Mouse (Mus musculus) neutrophil, adult 59 days (primary cell): ENCODE data around the gene Kdm1a. TPM values are rescaled to one million over a fixed set of nuclear protein-coding genes. Genes with fewer than 3 reads are reported as not detected.

ENCODE experiments used
- total RNA-seq, 2 experiments: library from RNA; stranded (reverse); gene quantifications; 1 replicate in 1 of 2; 2 replicates in 1 of 2; pipeline ENCODE4 v1.2.4; 2023

The Kdm1a gene
- total RNA-seq = 10 to 100 TPM; 27.0 to 29.2 TPM

DNA sequence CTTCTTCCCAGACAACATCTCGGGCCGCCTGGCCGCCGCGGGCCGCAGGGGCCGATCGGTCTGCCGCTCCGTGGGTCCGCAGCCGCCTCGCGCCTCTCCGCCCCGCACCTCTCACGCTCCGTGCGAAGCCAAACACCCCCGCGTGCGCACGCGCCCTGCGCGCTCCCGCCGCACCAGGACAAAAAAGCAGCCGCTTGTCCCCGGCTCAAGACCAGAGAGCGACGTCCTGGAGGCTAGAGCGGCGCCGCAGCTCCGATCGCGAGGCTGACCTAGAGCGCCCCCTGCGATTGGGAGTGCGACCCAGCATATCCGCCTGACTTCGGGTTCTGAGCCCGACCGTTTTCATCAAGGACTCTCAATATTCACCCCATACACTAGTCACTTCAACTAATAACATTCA is at the start of gene Kdm1a:
Gene Kdm1a (minus strand): TSS at position 156 of the 400 bp plus-strand sequence.

DNA sequence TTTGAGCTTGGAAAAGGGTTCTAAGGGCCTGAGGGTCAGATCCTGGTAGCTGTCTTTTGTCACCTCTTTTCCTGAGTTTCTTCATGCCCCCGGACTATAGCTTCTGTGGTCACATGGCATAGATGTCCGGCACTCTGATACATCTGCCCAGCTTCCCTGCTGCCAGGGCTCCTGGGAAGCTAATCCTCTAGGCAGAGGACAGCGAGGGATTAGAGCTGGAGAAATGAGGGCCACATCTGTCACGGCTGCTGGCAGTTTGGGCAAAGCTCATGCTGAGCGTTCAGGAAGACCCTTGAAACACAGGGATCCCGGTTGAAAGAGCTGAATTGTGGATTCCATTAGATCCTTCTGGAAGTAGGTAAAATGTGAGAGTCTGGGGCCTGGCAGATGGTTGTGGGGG is 19.9 kb upstream of the Kdm1a start, which contains the start of gene Lactbl1:
Gene Lactbl1 (plus strand): TSS at position 234 of the 400 bp plus-strand sequence.

DNA sequence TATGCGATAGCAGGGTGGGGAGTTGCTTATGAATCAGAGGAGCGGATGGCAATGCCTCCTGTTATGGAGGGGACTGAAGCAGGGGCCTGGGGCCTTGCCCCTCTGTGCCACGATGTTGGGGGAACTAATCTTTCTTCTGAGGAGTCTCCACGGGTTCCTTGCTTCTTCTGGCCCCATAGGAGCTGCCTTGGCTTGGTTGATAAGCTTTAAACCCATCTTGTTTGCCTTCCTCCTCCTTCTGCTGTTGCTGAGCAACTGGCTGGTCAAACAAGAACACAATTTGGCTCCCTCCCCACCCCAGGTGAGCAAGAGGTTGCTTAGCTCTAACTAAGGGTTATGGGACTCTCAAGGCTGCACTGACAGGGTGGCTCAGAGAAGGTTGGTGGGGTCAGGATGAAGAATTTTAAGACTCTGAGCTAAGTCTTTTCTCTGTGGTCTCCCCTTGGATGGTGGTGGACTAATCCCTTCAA is 7.9 kb upstream of the Kdm1a start, which contains the start of gene Tex46:
Gene Tex46 (plus strand): TSS at position 51 of the 470 bp plus-strand sequence.

Other genes starting within 250 kb of the Kdm1a start
- gene Htr1d, start 179.2 kb downstream of the Kdm1a start, total RNA-seq = not detected
- not detected for gene 6030445D17Rik, start 140.5 kb downstream of the Kdm1a start, total RNA-seq
- 1 to 10 TPM; 1.3 to 4.9 TPM for gene Luzp1, start 133.0 kb downstream of the Kdm1a start, total RNA-seq
- not detected for gene Tex46, start 7.7 kb upstream of the Kdm1a start, total RNA-seq
- gene Lactbl1, start 19.9 kb upstream of the Kdm1a start, total RNA-seq = not detected
- under 1 TPM in 1 of 2 experiments, not detected in 1; 0.33 TPM for gene Ephb2, start 233.3 kb upstream of the Kdm1a start, total RNA-seq